Mouse (Mus musculus): ENCODE data around the gene Gm42715.

Gm42715 gene

GRCm38 (mm10) chr7:127585031-127585430 is 65.6 kb downstream of the Gm42715 start:
- no peak for DNase-seq (ENCODE audit: low spot score in 2 of 2)

- DNase-seq (ENCODE audit: low spot score in 2 of 2) = no peak
These were observed 66.8 kb downstream of the Gm42715 start for GRCm38 (mm10) chr7:127586149-127586548.

- DNase-seq (ENCODE audit: low spot score in 2 of 2) = no peak
These were observed 67.8 kb downstream of the Gm42715 start for GRCm38 (mm10) chr7:127587196-127587595.

- peak; percentile 93 to 96 for DNase-seq (ENCODE audit: low spot score in 2 of 2)
These were observed 68.9 kb downstream of the Gm42715 start, which contains the start of the genes Ccdc189 and Rnf40 for GRCm38 (mm10) chr7:127588011-127588871. Gene Ccdc189 (minus strand): TSS chr7:127588595. Gene Rnf40 (plus strand): TSS chr7:127588767.

GRCm38 (mm10) chr7:127588901-127589300 is 69.5 kb downstream of the Gm42715 start:
- no peak for DNase-seq (ENCODE audit: low spot score in 2 of 2)

GRCm38 (mm10) chr7:127589637-127590036 is 70.3 kb downstream of the Gm42715 start:
- no peak for DNase-seq (ENCODE audit: low spot score in 2 of 2)

- no peak for DNase-seq (ENCODE audit: low spot score in 2 of 2)
These were observed 71.7 kb downstream of the Gm42715 start for GRCm38 (mm10) chr7:127591108-127591507.

GRCm38 (mm10) chr7:127592575-127592974 is 73.2 kb downstream of the Gm42715 start:
- DNase-seq (ENCODE audit: low spot score in 2 of 2) = no peak

GRCm38 (mm10) chr7:127596747-127597146 is 77.4 kb downstream of the Gm42715 start:
- DNase-seq (ENCODE audit: low spot score in 2 of 2) = no peak

GRCm38 (mm10) chr7:127600612-127601011 is 81.2 kb downstream of the Gm42715 start:
- DNase-seq (ENCODE audit: low spot score in 2 of 2) = no peak

- no peak for DNase-seq (ENCODE audit: low spot score in 2 of 2)
These were observed 82.4 kb downstream of the Gm42715 start for GRCm38 (mm10) chr7:127601735-127602134.

GRCm38 (mm10) chr7:127602903-127603302 is 83.5 kb downstream of the Gm42715 start:
- no peak for DNase-seq (ENCODE audit: low spot score in 2 of 2)

GRCm38 (mm10) chr7:127604256-127604655 is 84.9 kb downstream of the Gm42715 start:
- DNase-seq (ENCODE audit: low spot score in 2 of 2) = no peak

GRCm38 (mm10) chr7:127607150-127607549 is 87.8 kb downstream of the Gm42715 start:
- no peak for DNase-seq (ENCODE audit: low spot score in 2 of 2)

GRCm38 (mm10) chr7:127611011-127611410 is 91.6 kb downstream of the Gm42715 start:
- DNase-seq (ENCODE audit: low spot score in 2 of 2) = no peak

GRCm38 (mm10) chr7:127611561-127611960 is 92.2 kb downstream of the Gm42715 start:
- no peak for DNase-seq (ENCODE audit: low spot score in 2 of 2)

- DNase-seq (ENCODE audit: low spot score in 2 of 2) = no peak
These were observed 94.1 kb downstream of the Gm42715 start for GRCm38 (mm10) chr7:127613501-127613900.

- no peak for DNase-seq (ENCODE audit: low spot score in 2 of 2)
These were observed 94.7 kb downstream of the Gm42715 start for GRCm38 (mm10) chr7:127614091-127614490.

GRCm38 (mm10) chr7:127614511-127614890 is 95.1 kb downstream of the Gm42715 start:
- DNase-seq (ENCODE audit: low spot score in 2 of 2) = no peak

- peak; percentile 75 to 79 for DNase-seq (ENCODE audit: low spot score in 2 of 2)
These were observed 95.8 kb downstream of the Gm42715 start, which contains the start of gene Zfp629 for GRCm38 (mm10) chr7:127614891-127615843. Gene Zfp629 (minus strand): TSS chr7:127615797.

GRCm38 (mm10) chr7:127616336-127616735 is 97.0 kb downstream of the Gm42715 start:
- no peak for DNase-seq (ENCODE audit: low spot score in 2 of 2)

Data from frontal cortex, postnatal 14 days (tissue).